Mouse (Mus musculus): ENCODE results near the gene Nacc2.

- TF ChIP-seq POLR2A (IDR thresholded peaks at IDR 0.05; ENCODE audit: borderline replicate concordance, insufficient read depth, low read length) (no peak), CTCF (IDR thresholded peaks at IDR 0.05; ENCODE audit: borderline replicate concordance, insufficient read depth, low read depth, low read length) (no peak)
Measured at GRCm38 (mm10) chr2:26077068-26077467, 46.0 kb downstream of the Nacc2 start.
